Mouse (Mus musculus): ENCODE measurements around the gene Tcea3. TPM values are rescaled to one million over a fixed set of nuclear protein-coding genes. Genes with fewer than 3 reads are reported as not detected.

Gene Tcea3
- polyA plus RNA-seq, 1 experiment from 2014 or later: 54.9 TPM

GRCm38 (mm10) chr4:136291692-136292091 is 44.2 kb downstream of the Tcea3 start:
- no peaks in the 10 kb centered on the region for H3K27me3 ChIP-seq (ENCODE audit: control insufficient read depth, insufficient read depth, low read length)
- 78% methylated on average over 6 of the region's 6 CpGs for whole genome bisulfite sequencing
- peaks cover 64% of the 10 kb centered on the region for H3K36me3 ChIP-seq (ENCODE audit: control insufficient read depth, insufficient read depth)
- H3K9me3 ChIP-seq (replicated peaks; ENCODE audit: control insufficient read depth, low read length): peaks cover 8% of the 10 kb centered on the region
- H3K4me2 ChIP-seq (ENCODE audit: low read depth, low read length): no peak overlapping the region
- H3K4me1 ChIP-seq (ENCODE audit: control insufficient read depth, insufficient read depth, low read length): peaks cover 4% of the 10 kb centered on the region
- H3K27ac ChIP-seq (ENCODE audit: low read length): no peak overlapping the region
- H3K4me3 ChIP-seq (ENCODE audit: low read length): no peak overlapping the region
- H3K9ac ChIP-seq (ENCODE audit: low read length): no peak overlapping the region
- no peak for ATAC-seq (replicated peaks; ENCODE audit: extremely low read depth, insufficient read depth, low FRiP score)

GRCm38 (mm10) chr4:136295941-136296340 is 48.4 kb downstream of the Tcea3 start:
- H3K9me3 ChIP-seq (replicated peaks; ENCODE audit: control insufficient read depth, low read length): no peaks in the 10 kb centered on the region
- 59% methylated on average over 7 of the region's 7 CpGs for WGBS
- no peak for ATAC-seq (replicated peaks; ENCODE audit: extremely low read depth, insufficient read depth, low FRiP score)
- H3K4me1 ChIP-seq (ENCODE audit: control insufficient read depth, insufficient read depth, low read length): no peaks in the 10 kb centered on the region; the same call in 1 of the 2 replicates
- H3K27ac ChIP-seq (ENCODE audit: low read length): no peak overlapping the region
- H3K4me2 ChIP-seq (ENCODE audit: low read depth, low read length): no peak overlapping the region
- H3K4me3 ChIP-seq (ENCODE audit: low read length): no peak overlapping the region
- no peak overlapping the region for H3K9ac ChIP-seq (ENCODE audit: low read length)
- peaks cover 26% of the 10 kb centered on the region for H3K36me3 ChIP-seq (ENCODE audit: control insufficient read depth, insufficient read depth)
- H3K27me3 ChIP-seq (ENCODE audit: control insufficient read depth, insufficient read depth, low read length): no peaks in the 10 kb centered on the region

- no peak for ATAC-seq (replicated peaks; ENCODE audit: extremely low read depth, insufficient read depth, low FRiP score)
- H3K27ac ChIP-seq (ENCODE audit: low read length): no peak overlapping the region
- H3K9me3 ChIP-seq (replicated peaks; ENCODE audit: control insufficient read depth, low read length): no peaks in the 10 kb centered on the region
- no peaks in the 10 kb centered on the region for H3K27me3 ChIP-seq (ENCODE audit: control insufficient read depth, insufficient read depth, low read length)
- H3K4me2 ChIP-seq (ENCODE audit: low read depth, low read length): no peak overlapping the region
- no peaks in the 10 kb centered on the region for H3K4me1 ChIP-seq (ENCODE audit: control insufficient read depth, insufficient read depth, low read length)
- WGBS: 38% methylated on average over 4 of the region's 4 CpGs
- H3K36me3 ChIP-seq (ENCODE audit: control insufficient read depth, insufficient read depth): no peaks in the 10 kb centered on the region
- no peak overlapping the region for H3K9ac ChIP-seq (ENCODE audit: low read length)
- H3K4me3 ChIP-seq (ENCODE audit: low read length): no peak overlapping the region
Observed at GRCm38 (mm10) chr4:136302462-136302861, 54.9 kb downstream of the Tcea3 start.

GRCm38 (mm10) chr4:136304181-136304580 is 56.7 kb downstream of the Tcea3 start:
- Histone ChIP-seq H3K9ac (ENCODE audit: low read length) (no peak overlapping the region), H3K4me1 (ENCODE audit: control insufficient read depth, insufficient read depth, low read length) (peaks cover under 1% of the 10 kb centered on the region; the same call in 1 of the 2 replicates), H3K9me3 (replicated peaks; ENCODE audit: control insufficient read depth, low read length) (no peaks in the 10 kb centered on the region), H3K4me2 (ENCODE audit: low read depth, low read length) (no peak overlapping the region), H3K36me3 (ENCODE audit: control insufficient read depth, insufficient read depth) (no peaks in the 10 kb centered on the region), H3K4me3 (ENCODE audit: low read length) (no peak overlapping the region), H3K27me3 (ENCODE audit: control insufficient read depth, insufficient read depth, low read length) (no peaks in the 10 kb centered on the region), H3K27ac (ENCODE audit: low read length) (no peak overlapping the region)
- no peak for ATAC-seq (replicated peaks; ENCODE audit: extremely low read depth, insufficient read depth, low FRiP score)
- 37% methylated on average over 2 of the region's 2 CpGs for whole genome bisulfite sequencing

DNA sequence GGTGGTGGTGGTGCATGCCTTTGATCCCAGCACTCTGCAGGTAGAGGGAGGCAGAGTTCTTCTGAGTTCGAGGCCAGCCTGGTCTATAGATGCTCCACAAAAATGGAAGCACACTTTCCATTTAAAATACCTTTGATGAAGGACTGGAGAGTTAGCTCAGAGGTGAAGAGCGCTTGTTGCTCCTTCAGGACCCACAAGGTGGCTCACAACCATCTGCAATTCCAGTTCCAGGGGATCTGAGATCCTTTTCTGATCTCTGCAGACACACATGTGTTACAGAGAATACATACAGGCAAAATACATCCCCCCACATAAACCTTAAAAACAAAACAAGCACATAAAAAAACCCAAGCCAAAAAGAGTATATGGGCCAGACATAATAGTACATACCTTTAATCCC is 60.8 kb downstream of the Tcea3 start:
- Histone ChIP-seq H3K9ac (ENCODE audit: low read length) (no peak overlapping the region), H3K4me2 (ENCODE audit: low read depth, low read length) (no peak overlapping the region), H3K9me3 (replicated peaks; ENCODE audit: control insufficient read depth, low read length) (no peaks in the 10 kb centered on the region), H3K4me1 (ENCODE audit: control insufficient read depth, insufficient read depth, low read length) (peaks cover 19% of the 10 kb centered on the region), H3K36me3 (ENCODE audit: control insufficient read depth, insufficient read depth) (no peaks in the 10 kb centered on the region), H3K27me3 (ENCODE audit: control insufficient read depth, insufficient read depth, low read length) (no peaks in the 10 kb centered on the region), H3K4me3 (ENCODE audit: low read length) (no peak overlapping the region), H3K27ac (ENCODE audit: low read length) (no peak overlapping the region)
- WGBS: 59% methylated on average over 2 of the region's 2 CpGs
- no peak for ATAC-seq (replicated peaks; ENCODE audit: extremely low read depth, insufficient read depth, low FRiP score)

GRCm38 (mm10) chr4:136309780-136310179 is 62.3 kb downstream of the Tcea3 start:
- H3K4me1 ChIP-seq (ENCODE audit: control insufficient read depth, insufficient read depth, low read length): peaks cover 25% of the 10 kb centered on the region
- H3K4me2 ChIP-seq (ENCODE audit: low read depth, low read length): peak overlapping the region; percentile 76
- 3% methylated on average over 11 of the region's 11 CpGs for WGBS
- peak overlapping the region; percentile 76 for H3K9ac ChIP-seq (ENCODE audit: low read length)
- H3K27ac ChIP-seq (ENCODE audit: low read length): peak overlapping the region; percentile 86
- ATAC-seq (replicated peaks; ENCODE audit: extremely low read depth, insufficient read depth, low FRiP score): no peak
- H3K9me3 ChIP-seq (replicated peaks; ENCODE audit: control insufficient read depth, low read length): no peaks in the 10 kb centered on the region
- peak overlapping the region; percentile 86 for H3K4me3 ChIP-seq (ENCODE audit: low read length)
- H3K27me3 ChIP-seq (ENCODE audit: control insufficient read depth, insufficient read depth, low read length): no peaks in the 10 kb centered on the region
- no peaks in the 10 kb centered on the region for H3K36me3 ChIP-seq (ENCODE audit: control insufficient read depth, insufficient read depth)

DNA sequence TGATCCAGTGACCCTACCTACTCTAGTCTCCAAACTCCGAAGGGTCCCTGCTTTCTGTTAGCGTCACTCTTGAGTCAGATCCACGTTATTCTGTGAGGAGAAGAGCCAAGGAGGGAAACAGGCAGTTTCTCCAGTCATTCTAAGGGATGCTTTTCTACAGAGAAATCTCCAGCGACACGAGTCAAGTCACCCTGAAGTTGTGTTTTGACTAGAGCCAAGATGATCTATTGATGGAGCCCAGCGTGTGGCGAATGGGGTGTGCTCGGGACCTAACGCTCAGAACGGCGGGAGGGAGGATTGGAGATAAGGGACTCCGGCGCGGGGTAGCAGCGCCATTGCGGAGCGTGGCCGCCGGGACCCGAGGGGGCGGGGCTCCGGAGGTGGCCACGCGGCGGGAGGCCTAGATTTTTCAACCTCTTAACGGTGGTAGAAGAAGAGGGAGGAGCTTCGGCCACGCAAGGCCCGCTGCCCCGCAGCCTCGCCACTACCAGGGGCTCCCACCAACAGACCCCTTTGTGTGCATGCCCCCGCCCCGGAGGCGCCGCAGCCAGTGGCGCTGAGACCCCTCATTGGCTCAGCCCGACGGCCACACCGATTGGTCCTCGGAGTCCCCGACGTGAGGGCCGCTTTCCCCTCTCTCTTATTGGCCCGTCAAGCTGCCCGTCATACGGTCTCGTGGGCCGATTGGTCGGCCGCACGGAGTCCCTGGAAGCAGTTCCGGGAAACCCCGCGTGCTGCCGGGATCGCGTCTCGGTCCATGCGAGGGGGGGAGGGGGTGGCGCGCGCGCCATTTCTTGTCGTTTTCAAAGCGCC is 62.9 kb downstream of the Tcea3 start, which contains the start of gene Hnrnpr:
Gene Hnrnpr (plus strand): TSS at position 714 of the 813 bp plus-strand sequence.
- Histone ChIP-seq H3K4me2 (ENCODE audit: low read depth, low read length) (peak within 1 kb of the TSS; percentile 76), H3K4me1 (ENCODE audit: control insufficient read depth, insufficient read depth, low read length) (peaks cover 28% of the 10 kb centered on the region), H3K9ac (ENCODE audit: low read length) (peak within 1 kb of the TSS; percentile 97), H3K36me3 (ENCODE audit: control insufficient read depth, insufficient read depth) (no peaks in the 10 kb centered on the region), H3K27me3 (ENCODE audit: control insufficient read depth, insufficient read depth, low read length) (no peaks in the 10 kb centered on the region), H3K9me3 (replicated peaks; ENCODE audit: control insufficient read depth, low read length) (no peaks in the 10 kb centered on the region), H3K4me3 (ENCODE audit: low read length) (peak within 1 kb of the TSS; percentile 86), H3K27ac (ENCODE audit: low read length) (peak within 1 kb of the TSS; percentile 94)
- under 1% methylated on average over 65 of the region's 65 CpGs for WGBS
- ATAC-seq (replicated peaks; ENCODE audit: extremely low read depth, insufficient read depth, low FRiP score): peak; percentile 99

GRCm38 (mm10) chr4:136311042-136311999 is 63.8 kb downstream of the Tcea3 start:
- Histone ChIP-seq H3K4me1 (ENCODE audit: control insufficient read depth, insufficient read depth, low read length) (peaks cover 28% of the 10 kb centered on the region), H3K27me3 (ENCODE audit: control insufficient read depth, insufficient read depth, low read length) (no peaks in the 10 kb centered on the region), H3K4me2 (ENCODE audit: low read depth, low read length) (peak overlapping the region; percentile 73), H3K9me3 (replicated peaks; ENCODE audit: control insufficient read depth, low read length) (no peaks in the 10 kb centered on the region), H3K4me3 (ENCODE audit: low read length) (peak overlapping the region; percentile 86), H3K9ac (ENCODE audit: low read length) (peak overlapping the region; percentile 97), H3K36me3 (ENCODE audit: control insufficient read depth, insufficient read depth) (no peaks in the 10 kb centered on the region), H3K27ac (ENCODE audit: low read length) (peak overlapping the region; percentile 94)
- WGBS: under 1% methylated on average over 81 of the region's 81 CpGs
- peak; percentile 38 for ATAC-seq (replicated peaks; ENCODE audit: extremely low read depth, insufficient read depth, low FRiP score)

All from heart, embryonic 16.5 days (tissue).